Mouse (Mus musculus) stomach, embryonic 14.5 days (tissue): ENCODE data around the gene Ccdc188. TPM values are rescaled to one million over a fixed set of nuclear protein-coding genes. Genes with fewer than 3 reads are reported as not detected.

Source experiments
- ATAC-seq: fragments of 200-750 bp; cut with Nextera tagmentation; 2 replicates; pipeline ENCODE4 v1.8.0; 2017; ENCODE audit warnings: low read depth, moderate TSS enrichment; ENCODE audit not compliant: insufficient number of reproducible peaks, insufficient read depth, low FRiP score
- H3K27ac ChIP-seq: fragments of 300-500 bp; sonication (generic); 2 replicates; pipeline ENCODE4 v1.5.1; 2014; ENCODE audit warnings: mild to moderate bottlenecking, low read length, moderate library complexity, mixed read lengths
- H3K27me3 ChIP-seq: fragments of 300-500 bp; sonication (generic); 2 replicates; pipeline ENCODE4 v1.6.1; 2014; ENCODE audit warnings: low read length, control low read depth, mixed read lengths; ENCODE audit not compliant: control insufficient read depth, insufficient read depth
- H3K36me3 ChIP-seq: fragments of 300-500 bp; sonication (generic); 2 replicates; pipeline ENCODE4 v1.6.1; 2014; ENCODE audit warnings: mild to moderate bottlenecking, control low read depth, low read length, moderate library complexity, mixed read lengths; ENCODE audit not compliant: control insufficient read depth, insufficient read depth
- H3K4me1 ChIP-seq: fragments of 300-500 bp; sonication (generic); 2 replicates; pipeline ENCODE4 v1.6.1; 2014; ENCODE audit warnings: low read length, control low read depth, mixed read lengths; ENCODE audit not compliant: control insufficient read depth, insufficient read depth
- H3K4me2 ChIP-seq: fragments of 300-500 bp; sonication (generic); replicated peaks from 2 replicates; pipeline ENCODE4 v1.6.1; 2014; ENCODE audit warnings: low read depth, low read length, control low read depth
- H3K4me3 ChIP-seq: fragments of 300-500 bp; sonication (generic); 2 replicates; pipeline ENCODE4 v1.5.1; 2014; ENCODE audit warnings: low read depth, low read length, control low read depth
- H3K9ac ChIP-seq: fragments of 300-500 bp; sonication (generic); replicated peaks from 2 replicates; pipeline ENCODE4 v1.6.1; 2014; ENCODE audit warnings: low read depth, mild to moderate bottlenecking, control low read depth, low read length, moderate library complexity, mixed read lengths
- H3K9me3 ChIP-seq: fragments of 300-500 bp; sonication (generic); 2 replicates; pipeline ENCODE4 v1.6.1; 2016; ENCODE audit warnings: low read depth, low read length, control low read depth; ENCODE audit not compliant: control insufficient read depth
- WGBS: fragments of 180-500 bp; shearing (Covaris S2); extraction: QIAGEN DNeasy Blood & Tissue Kit; methylation state at CpG from one replicate; pipeline ENCODE4 v1.1.7; 2014; 5-methylcytosine and 5-hydroxymethylcytosine counted together
- polyA plus RNA-seq: library from polyadenylated mRNA; unstranded; fragments of >200 nt; fragmentation: Nextera tagmentation; extraction: Ambion mirVana; gene quantifications from 2 replicates; pipeline ENCODE4 v1.2.1, GENCODE M21; 2014

Gene Ccdc188
- polyA plus RNA-seq, 1 experiment from 2014 or later = not detected

- 11% methylated on average over 2 of the region's 2 CpGs for WGBS
- Histone ChIP-seq H3K9ac (no peak overlapping the region), H3K27ac (peak overlapping the region; percentile 44; the same call in 1 of the 2 replicates)
These were observed 38.1 kb upstream of the Ccdc188 start for GRCm38 (mm10) chr16:18179591-18179990.

GRCm38 (mm10) chr16:18181398-18181797 is 36.3 kb upstream of the Ccdc188 start:
- Histone ChIP-seq H3K4me2 (no peak overlapping the region), H3K9me3 (no peaks in the 10 kb centered on the region), H3K36me3 (no peaks in the 10 kb centered on the region), H3K4me3 (no peak overlapping the region), H3K27me3 (no peaks in the 10 kb centered on the region), H3K9ac (no peak overlapping the region), H3K27ac (no peak overlapping the region), H3K4me1 (peaks cover 29% of the 10 kb centered on the region)
- WGBS = 31% methylated on average over 10 of the region's 10 CpGs
- no peak for ATAC-seq

More at GRCm38 (mm10) chr16:18179591-18179990, 38.1 kb upstream of the Ccdc188 start:
- H3K27me3 ChIP-seq = no peaks in the 10 kb centered on the region
- H3K36me3 ChIP-seq = no peaks in the 10 kb centered on the region
- H3K9me3 ChIP-seq = no peaks in the 10 kb centered on the region
- H3K4me3 ChIP-seq = no peak overlapping the region
- H3K4me1 ChIP-seq = peaks cover 38% of the 10 kb centered on the region
- ATAC-seq = no peak
- no peak overlapping the region for H3K4me2 ChIP-seq

GRCm38 (mm10) chr16:18182766-18183165 is 34.9 kb upstream of the Ccdc188 start:
- Histone ChIP-seq H3K4me3 (no peak overlapping the region), H3K27ac (no peak overlapping the region), H3K36me3 (no peaks in the 10 kb centered on the region), H3K9me3 (no peaks in the 10 kb centered on the region), H3K9ac (no peak overlapping the region), H3K4me2 (no peak overlapping the region), H3K27me3 (no peaks in the 10 kb centered on the region), H3K4me1 (peaks cover 26% of the 10 kb centered on the region)
- WGBS = 83% methylated on average over 8 of the region's 8 CpGs
- ATAC-seq = no peak

GRCm38 (mm10) chr16:18185715-18186449 is 31.8 kb upstream of the Ccdc188 start:
- H3K27me3 ChIP-seq = no peaks in the 10 kb centered on the region
- ATAC-seq = no peak
- H3K9ac ChIP-seq = no peak overlapping the region
- H3K36me3 ChIP-seq = no peaks in the 10 kb centered on the region
- no peak overlapping the region for H3K27ac ChIP-seq
- H3K9me3 ChIP-seq = no peaks in the 10 kb centered on the region
- no peak overlapping the region for H3K4me3 ChIP-seq
- 56% methylated on average over 8 of the region's 8 CpGs for WGBS
- H3K4me1 ChIP-seq = 0 out of 2 replicates have a peak, but pooled peaks cover 6% of the 10 kb centered on the region
- H3K4me2 ChIP-seq = no peak overlapping the region

- Histone ChIP-seq H3K9ac (no peak overlapping the region), H3K27ac (no peak overlapping the region), H3K4me1 (0 out of 2 replicates have a peak, but pooled peaks cover 6% of the 10 kb centered on the region), H3K9me3 (no peaks in the 10 kb centered on the region), H3K4me3 (no peak overlapping the region), H3K4me2 (no peak overlapping the region), H3K36me3 (no peaks in the 10 kb centered on the region), H3K27me3 (no peaks in the 10 kb centered on the region)
- no peak for ATAC-seq
- WGBS = 74% methylated on average over 4 of the region's 4 CpGs
These were observed 30.9 kb upstream of the Ccdc188 start for GRCm38 (mm10) chr16:18186798-18187197.

GRCm38 (mm10) chr16:18187221-18187620 is 30.5 kb upstream of the Ccdc188 start:
- Histone ChIP-seq H3K27me3 (no peaks in the 10 kb centered on the region), H3K27ac (no peak overlapping the region), H3K36me3 (no peaks in the 10 kb centered on the region), H3K4me3 (no peak overlapping the region), H3K4me1 (0 out of 2 replicates have a peak, but pooled peaks cover 6% of the 10 kb centered on the region), H3K4me2 (no peak overlapping the region), H3K9me3 (no peaks in the 10 kb centered on the region), H3K9ac (no peak overlapping the region)
- no peak for ATAC-seq
- 64% methylated on average over 3 of the region's 3 CpGs for WGBS

- no peak for ATAC-seq
These were observed 26.7 kb upstream of the Ccdc188 start for GRCm38 (mm10) chr16:18191006-18191405.

GRCm38 (mm10) chr16:18194208-18194985 is 23.3 kb upstream of the Ccdc188 start:
- H3K27me3 ChIP-seq = no peaks in the 10 kb centered on the region
- no peaks in the 10 kb centered on the region for H3K36me3 ChIP-seq
- no peak overlapping the region; the same call in 1 of the 2 replicates for H3K9ac ChIP-seq
- H3K4me2 ChIP-seq = no peak overlapping the region
- H3K4me1 ChIP-seq = peaks cover 13% of the 10 kb centered on the region
- ATAC-seq = peak; percentile 40; the same call in 1 of the 2 replicates
- no peak overlapping the region for H3K4me3 ChIP-seq
- H3K27ac ChIP-seq = peak overlapping the region; percentile 52
- no peaks in the 10 kb centered on the region for H3K9me3 ChIP-seq
- WGBS = 59% methylated on average over 15 of the region's 15 CpGs

More at GRCm38 (mm10) chr16:18191006-18191405, 26.7 kb upstream of the Ccdc188 start:
- Histone ChIP-seq H3K36me3 (no peaks in the 10 kb centered on the region), H3K4me3 (no peak overlapping the region), H3K27ac (no peak overlapping the region), H3K27me3 (no peaks in the 10 kb centered on the region), H3K4me2 (no peak overlapping the region), H3K4me1 (peaks cover 11% of the 10 kb centered on the region), H3K9ac (no peak overlapping the region), H3K9me3 (no peaks in the 10 kb centered on the region)
- WGBS = 58% methylated on average over 2 of the region's 2 CpGs
